Mouse (Mus musculus) neural tube, embryonic 14.5 days (tissue): ENCODE results near the gene Olfr1413. TPM values are rescaled to one million over a fixed set of nuclear protein-coding genes. Genes with fewer than 3 reads are reported as not detected.

Experiments
- ATAC-seq: fragments of 200-750 bp; cut with Nextera tagmentation; 2 replicates; pipeline ENCODE4 v1.8.0; 2017; ENCODE audit warnings: low read depth, mild to moderate bottlenecking, moderate TSS enrichment, moderate library complexity
- H3K27ac ChIP-seq: fragments of 300-500 bp; sonication (generic); 2 replicates; pipeline ENCODE4 v1.5.1; 2014; ENCODE audit warnings: low read depth, mild to moderate bottlenecking, control low read depth, low read length, moderate library complexity, mixed read lengths
- H3K27me3 ChIP-seq: fragments of 300-500 bp; sonication (generic); 2 replicates; pipeline ENCODE4 v1.6.1; 2014; ENCODE audit warnings: low read length; ENCODE audit not compliant: control insufficient read depth, insufficient read depth
- H3K36me3 ChIP-seq: fragments of 300-500 bp; sonication (generic); 2 replicates; pipeline ENCODE4 v1.6.1; 2014; ENCODE audit warnings: low read length, mixed read lengths; ENCODE audit not compliant: control insufficient read depth, insufficient read depth
- H3K4me1 ChIP-seq: fragments of 300-500 bp; sonication (generic); 2 replicates; pipeline ENCODE4 v1.6.1; 2014; ENCODE audit warnings: low read length; ENCODE audit not compliant: control insufficient read depth, insufficient read depth
- H3K4me2 ChIP-seq: fragments of 300-500 bp; sonication (generic); 2 replicates; pipeline ENCODE4 v1.6.1; 2014; ENCODE audit warnings: mild to moderate bottlenecking, low read depth, low read length, control low read depth
- H3K4me3 ChIP-seq: fragments of 300-500 bp; sonication (generic); 2 replicates; pipeline ENCODE4 v1.5.1; 2014; ENCODE audit warnings: low read depth, low read length, control low read depth, mixed read lengths
- H3K9ac ChIP-seq: fragments of 300-500 bp; sonication (generic); replicated peaks from 2 replicates; pipeline ENCODE4 v1.6.1; 2014; ENCODE audit warnings: low read depth, mild to moderate bottlenecking, control low read depth, low read length, mixed read lengths
- H3K9me3 ChIP-seq: fragments of 300-500 bp; sonication (generic); 2 replicates; pipeline ENCODE4 v1.6.1; 2016; ENCODE audit warnings: low read length; ENCODE audit not compliant: control insufficient read depth
- WGBS: fragments of 180-500 bp; shearing (Covaris S2); extraction: QIAGEN DNeasy Blood & Tissue Kit; methylation state at CpG from one replicate; pipeline ENCODE4 v1.1.7; 2014; 5-methylcytosine and 5-hydroxymethylcytosine counted together
- polyA plus RNA-seq: library from polyadenylated mRNA; unstranded; fragments of >200 nt; fragmentation: Nextera tagmentation; extraction: Ambion mirVana; gene quantifications from 2 replicates; pipeline ENCODE4 v1.2.1, GENCODE M21; 2014

Gene Olfr1413
- polyA plus RNA-seq, 1 experiment from 2014 or later: not detected

GRCm38 (mm10) chr1:92605482-92605881 is 34.4 kb downstream of the Olfr1413 start, which contains the start of gene Olfr1410:
TSS of gene Olfr1410 (plus strand) at chr1:92605782.
- Histone ChIP-seq H3K36me3 (no peaks in the 10 kb centered on the region), H3K4me2 (no peak within 1 kb of the TSS), H3K27ac (no peak within 1 kb of the TSS), H3K9me3 (no peaks in the 10 kb centered on the region), H3K4me3 (no peak within 1 kb of the TSS), H3K4me1 (no peaks in the 10 kb centered on the region), H3K9ac (no peak within 1 kb of the TSS), H3K27me3 (no peaks in the 10 kb centered on the region)
- 85% methylated on average over 1 of the region's 1 CpGs for WGBS
- ATAC-seq: no peak

- 77% methylated on average over 4 of the region's 4 CpGs for WGBS
- no peaks in the 10 kb centered on the region for H3K4me1 ChIP-seq
- H3K27me3 ChIP-seq: no peaks in the 10 kb centered on the region
- no peaks in the 10 kb centered on the region for H3K9me3 ChIP-seq
- H3K4me3 ChIP-seq: no peak overlapping the region
- H3K4me2 ChIP-seq: no peak overlapping the region
- H3K9ac ChIP-seq: no peak overlapping the region
- ATAC-seq: no peak
- no peaks in the 10 kb centered on the region for H3K36me3 ChIP-seq
- no peak overlapping the region for H3K27ac ChIP-seq
Measured at GRCm38 (mm10) chr1:92607711-92608110, 36.6 kb downstream of the Olfr1413 start.

- Histone ChIP-seq H3K4me2 (no peak overlapping the region), H3K9me3 (no peaks in the 10 kb centered on the region), H3K27me3 (no peaks in the 10 kb centered on the region), H3K4me1 (no peaks in the 10 kb centered on the region), H3K27ac (no peak overlapping the region), H3K9ac (no peak overlapping the region), H3K36me3 (no peaks in the 10 kb centered on the region), H3K4me3 (no peak overlapping the region)
- ATAC-seq: no peak
- WGBS: 8% methylated on average over 5 of the region's 5 CpGs
Measured at GRCm38 (mm10) chr1:92611008-92611407, 39.9 kb downstream of the Olfr1413 start.

- no peaks in the 10 kb centered on the region for H3K4me1 ChIP-seq
- H3K9me3 ChIP-seq: no peaks in the 10 kb centered on the region
- ATAC-seq: no peak
- H3K9ac ChIP-seq: no peak overlapping the region
- H3K36me3 ChIP-seq: no peaks in the 10 kb centered on the region
- 38% methylated on average over 4 of the region's 4 CpGs for WGBS
- no peaks in the 10 kb centered on the region for H3K27me3 ChIP-seq
- no peak overlapping the region for H3K4me3 ChIP-seq
- H3K27ac ChIP-seq: no peak overlapping the region
- H3K4me2 ChIP-seq: no peak overlapping the region
Measured at GRCm38 (mm10) chr1:92613175-92613574, 42.1 kb downstream of the Olfr1413 start.

GRCm38 (mm10) chr1:92614516-92614915 is 43.4 kb downstream of the Olfr1413 start:
- H3K36me3 ChIP-seq: no peaks in the 10 kb centered on the region

GRCm38 (mm10) chr1:92616046-92616445 is 44.9 kb downstream of the Olfr1413 start:
- H3K9ac ChIP-seq: no peak overlapping the region
- no peaks in the 10 kb centered on the region for H3K36me3 ChIP-seq
- no peak overlapping the region for H3K27ac ChIP-seq
- no peak overlapping the region for H3K4me2 ChIP-seq
- no peaks in the 10 kb centered on the region for H3K27me3 ChIP-seq
- H3K9me3 ChIP-seq: no peaks in the 10 kb centered on the region
- no peaks in the 10 kb centered on the region for H3K4me1 ChIP-seq
- no peak for ATAC-seq
- H3K4me3 ChIP-seq: no peak overlapping the region
- 79% methylated on average over 1 of the region's 1 CpGs for WGBS

More at GRCm38 (mm10) chr1:92614516-92614915, 43.4 kb downstream of the Olfr1413 start:
- Histone ChIP-seq H3K4me3 (no peak overlapping the region), H3K27me3 (no peaks in the 10 kb centered on the region), H3K27ac (no peak overlapping the region), H3K9ac (no peak overlapping the region), H3K4me2 (no peak overlapping the region), H3K4me1 (no peaks in the 10 kb centered on the region), H3K9me3 (no peaks in the 10 kb centered on the region)
- ATAC-seq: no peak
- WGBS: 4% methylated on average over 1 of the region's 1 CpGs

- ATAC-seq: no peak
- no peak within 1 kb of the TSS for H3K27ac ChIP-seq
- no peaks in the 10 kb centered on the region for H3K27me3 ChIP-seq
- 48% methylated on average over 2 of the region's 2 CpGs for WGBS
- no peaks in the 10 kb centered on the region for H3K9me3 ChIP-seq
- no peaks in the 10 kb centered on the region for H3K36me3 ChIP-seq
- no peak within 1 kb of the TSS for H3K4me2 ChIP-seq
- no peaks in the 10 kb centered on the region for H3K4me1 ChIP-seq
- no peak within 1 kb of the TSS for H3K9ac ChIP-seq
- no peak within 1 kb of the TSS for H3K4me3 ChIP-seq
Measured at GRCm38 (mm10) chr1:92617488-92617887, 46.4 kb downstream of the Olfr1413 start, which contains the start of gene Olfr12. TSS of gene Olfr12 (plus strand) at chr1:92617788.

- ATAC-seq: no peak
- Histone ChIP-seq H3K9ac (no peak overlapping the region), H3K9me3 (no peaks in the 10 kb centered on the region), H3K4me1 (no peaks in the 10 kb centered on the region), H3K36me3 (no peaks in the 10 kb centered on the region), H3K27me3 (no peaks in the 10 kb centered on the region), H3K27ac (no peak overlapping the region), H3K4me3 (no peak overlapping the region), H3K4me2 (no peak overlapping the region)
- WGBS: 64% methylated on average over 4 of the region's 4 CpGs
Measured at GRCm38 (mm10) chr1:92618360-92618759, 47.2 kb downstream of the Olfr1413 start.
